In the genomic region with DNA sequence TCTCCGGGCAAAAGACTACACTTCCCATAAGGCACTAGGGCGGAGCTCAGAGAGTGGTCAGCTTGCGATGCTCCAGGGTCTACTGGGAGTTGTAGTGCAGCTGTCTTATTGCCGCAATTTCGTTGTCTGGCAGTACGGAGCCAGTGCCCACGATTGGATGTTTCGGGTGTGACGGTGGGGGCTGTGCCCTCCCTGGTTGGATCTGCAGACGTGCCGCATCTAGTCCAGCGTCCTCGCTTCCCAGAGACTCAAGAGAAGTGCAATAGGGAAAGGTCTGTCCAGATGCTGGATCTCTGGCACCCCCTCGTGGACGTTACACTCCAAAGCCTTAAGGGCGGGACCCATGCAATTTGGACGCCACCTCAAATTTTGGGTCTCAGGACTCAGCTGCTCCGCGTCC, we compare ENCODE assay signal across 8 mouse cellular contexts. TPM values are rescaled to one million over a fixed set of nuclear protein-coding genes. Genes with fewer than 3 reads are reported as not detected.
DNase-seq lines count a peak whose midpoint lies in the region; ATAC-seq and TF ChIP-seq lines count a peak whose summit lies in the region.

No protein-coding gene starts in this region.

- no peak overlapping the region for H3K9ac ChIP-seq in kidney, embryonic 15.5 days

- DNase-seq in A20 (ENCODE audit: low read depth, low spot score) (peak; percentile 92), liver (peak; percentile 86)
- DNase-seq in brain, adult 2 months (ENCODE audit: low read depth, low spot score) = peak; percentile 100
- peak; percentile 97 for DNase-seq in heart, embryonic 10.5 days (ENCODE audit: low spot score)
- peak; percentile 86 for DNase-seq in splenic B cell, adult 2 months (ENCODE audit: low read depth, low spot score)

- H3K9me3 ChIP-seq in heart, embryonic 10.5 days = no peaks in the 10 kb centered on the region
- no peaks in the 10 kb centered on the region for H3K9me3 ChIP-seq in kidney, embryonic 15.5 days (replicated peaks)

- peak; percentile 18 for TF ChIP-seq POLR2A in myocyte (IDR thresholded peaks at IDR 0.05; ENCODE audit: insufficient read length, low read depth)

- H3K27me3 ChIP-seq in heart, embryonic 10.5 days (ENCODE audit: insufficient read depth, poor library complexity, severe bottlenecking) = no peaks in the 10 kb centered on the region
- no peaks in the 10 kb centered on the region for H3K27me3 ChIP-seq in kidney, embryonic 15.5 days
- no peaks in the 10 kb centered on the region for H3K27me3 ChIP-seq in myocyte (ENCODE audit: control insufficient read depth, insufficient read depth, insufficient read length)
- H3K27me3 ChIP-seq in splenic B cell, adult 2 months (ENCODE audit: control insufficient read depth, insufficient read depth, low read length, poor library complexity, severe bottlenecking) = no peaks in the 10 kb centered on the region

- no peak overlapping the region for H3ac ChIP-seq in myocyte (ENCODE audit: control insufficient read depth, insufficient read length)

- H3K4me2 ChIP-seq in kidney, embryonic 15.5 days = peak overlapping the region; percentile 56
- H3K4me2 ChIP-seq in myocyte (ENCODE audit: low read depth) = peak overlapping the region; percentile 58

- 4% methylated on average over 19 of the region's 19 CpGs for WGBS in heart, embryonic 10.5 days
- WGBS in kidney, embryonic 15.5 days = 4% methylated on average over 19 of the region's 19 CpGs

- H3K36me3 ChIP-seq in heart, embryonic 10.5 days = peaks cover 39% of the 10 kb centered on the region
- H3K36me3 ChIP-seq in kidney, embryonic 15.5 days = peaks cover 35% of the 10 kb centered on the region
- no peaks in the 10 kb centered on the region for H3K36me3 ChIP-seq in myocyte (ENCODE audit: control insufficient read depth, insufficient read depth)
- H3K36me3 ChIP-seq in splenic B cell, adult 2 months (ENCODE audit: control insufficient read depth, insufficient read depth, low read length, poor library complexity, severe bottlenecking) = peaks cover 1% of the 10 kb centered on the region; the same call in 1 of the 2 replicates

- H3K27ac ChIP-seq in heart, embryonic 10.5 days = peak overlapping the region; percentile 63; the same call in 1 of the 2 replicates
- no peak overlapping the region for H3K27ac ChIP-seq in kidney, embryonic 15.5 days

- H3K4me1 ChIP-seq in heart, embryonic 10.5 days = peaks cover 9% of the 10 kb centered on the region; the same call in 1 of the 2 replicates
- peaks cover 13% of the 10 kb centered on the region for H3K4me1 ChIP-seq in kidney, embryonic 15.5 days

- ATAC-seq in erythroblast, adult 5-6 weeks (replicated peaks; ENCODE audit: low FRiP score, poor library complexity, severe bottlenecking) = peak; percentile 87
- ATAC-seq in kidney, embryonic 15.5 days (replicated peaks; ENCODE audit: low FRiP score) = peak; percentile 98

- no peaks in the 10 kb centered on the region for H3K79me2 ChIP-seq in myocyte (ENCODE audit: control insufficient read depth, insufficient read depth)

- H3K4me3 ChIP-seq in heart, embryonic 10.5 days = peak overlapping the region; percentile 50
- peak overlapping the region; percentile 29 for H3K4me3 ChIP-seq in kidney, embryonic 15.5 days (replicated peaks)
- H3K4me3 ChIP-seq in myocyte = no peak overlapping the region

TF ChIP-seq in myocyte, 11 proteins besides CTCF, POLR2A, EP300 and RAD21:
- no peak for TF ChIP-seq CEBPB (IDR thresholded peaks at IDR 0.05; ENCODE audit: insufficient read depth, poor library complexity, severe bottlenecking)
- TF ChIP-seq MYOD1 (IDR thresholded peaks at IDR 0.05; ENCODE audit: control insufficient read depth in 1 of 3, insufficient read length in 2 of 3, low read depth in 2 of 3) = no peak
- TF ChIP-seq POLR2AphosphoS2 (IDR thresholded peaks at IDR 0.05; ENCODE audit: insufficient read length, low read depth) = peak; percentile 35
- TF ChIP-seq MAX (IDR thresholded peaks at IDR 0.05; ENCODE audit: low read depth) = no peak

RNA-seq across cellular contexts. Expression of gene Bcat2, which starts 19.2 kb away (rescaled TPM):
- total RNA-seq in erythroblast, adult 5-6 weeks (2015; ENCODE audit: low replicate concordance) = 5.8 and 9.0 TPM in 2 replicates
- total RNA-seq in erythroblast, adult 5-6 weeks (2017; ENCODE audit: low replicate concordance) = 10.7 and 11.2 TPM in 2 replicates
- polyA plus RNA-seq in heart, embryonic 10.5 days (2016; fragmentation: Nextera tagmentation; extraction: Ambion mirVana) = 76.7 and 80.8 TPM in 2 replicates
- 75.4 and 78.5 TPM in 2 replicates for polyA plus RNA-seq in kidney, embryonic 15.5 days (2015; fragmentation: Nextera tagmentation; extraction: Ambion mirVana)
- polyA plus RNA-seq in myocyte (2012; fragmentation: generic; extraction: Trizol) = 54.1 TPM

RNA-seq across cellular contexts. Expression of gene Fgf21, which starts 26.1 kb away (rescaled TPM):
- total RNA-seq in erythroblast, adult 5-6 weeks (2015; ENCODE audit: low replicate concordance) = not detected in 2 replicates
- total RNA-seq in erythroblast, adult 5-6 weeks (2017; ENCODE audit: low replicate concordance) = not detected in 2 replicates
- not detected in 2 replicates for polyA plus RNA-seq in heart, embryonic 10.5 days (2016; fragmentation: Nextera tagmentation; extraction: Ambion mirVana)
- polyA plus RNA-seq in kidney, embryonic 15.5 days (2015; fragmentation: Nextera tagmentation; extraction: Ambion mirVana) = 0.32 TPM in 1 of 2 replicates, not detected in the other
- polyA plus RNA-seq in myocyte (2012; fragmentation: generic; extraction: Trizol) = 486 TPM

RNA-seq across cellular contexts. Expression of gene Fut1, which starts 27.9 kb away (rescaled TPM):
- not detected in 2 replicates for total RNA-seq in erythroblast, adult 5-6 weeks (2015; ENCODE audit: low replicate concordance)
- not detected in 2 replicates for total RNA-seq in erythroblast, adult 5-6 weeks (2017; ENCODE audit: low replicate concordance)
- not detected in 2 replicates for polyA plus RNA-seq in heart, embryonic 10.5 days (2016; fragmentation: Nextera tagmentation; extraction: Ambion mirVana)
- polyA plus RNA-seq in kidney, embryonic 15.5 days (2015; fragmentation: Nextera tagmentation; extraction: Ambion mirVana) = 0.06 and 0.21 TPM in 2 replicates
- 3.8 TPM for polyA plus RNA-seq in myocyte (2012; fragmentation: generic; extraction: Trizol)

RNA-seq across cellular contexts. Expression of gene Izumo1, which starts 32.4 kb away (rescaled TPM):
- total RNA-seq in erythroblast, adult 5-6 weeks (2015; ENCODE audit: low replicate concordance) = not detected in 2 replicates
- total RNA-seq in erythroblast, adult 5-6 weeks (2017; ENCODE audit: low replicate concordance) = not detected in 2 replicates
- 0.25 and 0.49 TPM in 2 replicates for polyA plus RNA-seq in heart, embryonic 10.5 days (2016; fragmentation: Nextera tagmentation; extraction: Ambion mirVana)
- polyA plus RNA-seq in kidney, embryonic 15.5 days (2015; fragmentation: Nextera tagmentation; extraction: Ambion mirVana) = 0.14 and 0.17 TPM in 2 replicates
- not detected for polyA plus RNA-seq in myocyte (2012; fragmentation: generic; extraction: Trizol)

RNA-seq across cellular contexts. Expression of gene Hsd17b14, which starts 34.5 kb away (rescaled TPM):
- not detected in 2 replicates for total RNA-seq in erythroblast, adult 5-6 weeks (2015; ENCODE audit: low replicate concordance)
- total RNA-seq in erythroblast, adult 5-6 weeks (2017; ENCODE audit: low replicate concordance) = not detected in 2 replicates
- polyA plus RNA-seq in heart, embryonic 10.5 days (2016; fragmentation: Nextera tagmentation; extraction: Ambion mirVana) = 0.42 and 1.2 TPM in 2 replicates
- 11.8 and 14.8 TPM in 2 replicates for polyA plus RNA-seq in kidney, embryonic 15.5 days (2015; fragmentation: Nextera tagmentation; extraction: Ambion mirVana)
- 1.9 TPM for polyA plus RNA-seq in myocyte (2012; fragmentation: generic; extraction: Trizol)

Comparison
In these comparisons a context has a peak if more than half of its experiments do, and no peak if none do; other contexts are left out.
1. RNA of gene Fgf21, which starts 26.1 kb away (polyA plus RNA-seq): 486 TPM in myocyte (single experiment); 0.32 TPM in kidney, embryonic 15.5 days and not detected in heart, embryonic 10.5 days; every median in the first group is over 100 times any median in the second.
2. Peak in every context shown above with its lines, with median percentiles within 50 percentile points of each other: DNase-seq.